Mouse (Mus musculus): Measurements from ENCODE around the gene Gss. TPM values are rescaled to one million over a fixed set of nuclear protein-coding genes. Genes with fewer than 3 reads are reported as not detected.

Gss gene
- total and polyA plus RNA-seq, 2 experiments from 2014 or later: 14.7 to 15.4 TPM

DNA sequence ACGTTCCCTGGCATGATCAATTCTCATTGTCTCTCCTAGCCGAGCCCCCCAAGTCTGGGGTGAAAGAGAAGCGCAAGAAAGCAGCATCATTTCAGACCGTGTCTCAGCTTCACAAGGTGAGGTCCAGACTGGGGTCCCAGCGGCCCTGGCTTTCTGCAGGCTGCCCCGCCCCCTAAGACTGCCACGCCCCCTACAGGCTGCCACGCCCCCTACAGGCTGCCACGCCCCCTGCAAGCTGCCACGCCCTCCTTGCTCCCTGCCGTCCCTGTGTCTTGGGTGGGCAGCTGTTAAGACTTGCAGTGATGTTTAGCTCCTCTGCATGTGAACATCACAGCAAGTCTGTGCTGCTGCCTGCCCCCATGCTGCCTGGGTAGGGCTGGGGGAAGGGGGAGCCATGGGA, 30.0 kb upstream of the Gss start:
- no peak overlapping the region for H3K4me2 ChIP-seq (ENCODE audit: low read depth, low read length)

DNA sequence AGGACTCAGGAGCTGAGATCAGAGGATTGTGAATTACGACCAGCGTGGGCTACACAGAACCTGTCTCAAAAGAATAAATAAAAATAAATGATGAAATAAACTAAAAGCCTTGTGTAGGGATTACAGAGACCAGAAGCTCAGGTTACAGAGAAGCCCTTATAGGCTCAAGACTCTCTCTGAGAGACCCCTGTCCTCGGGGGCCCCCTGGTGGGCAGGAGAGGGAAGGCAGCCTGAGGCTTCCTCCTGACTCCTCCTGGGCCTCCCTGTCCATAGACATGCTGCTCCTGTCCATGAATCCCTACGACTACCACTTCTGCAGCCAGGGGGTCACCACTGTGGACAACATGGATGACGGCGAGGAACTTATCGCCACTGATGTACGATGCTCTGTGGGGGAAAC, 27.2 kb upstream of the Gss start:
- no peaks in the 10 kb centered on the region for H3K36me3 ChIP-seq (ENCODE audit: insufficient read depth, low read length)
- no peaks in the 10 kb centered on the region for H3K27me3 ChIP-seq (ENCODE audit: insufficient read depth, low read length)
- no peak overlapping the region for H3K27ac ChIP-seq
- no peaks in the 10 kb centered on the region for H3K4me1 ChIP-seq (ENCODE audit: insufficient read depth, low read length)
- no peaks in the 10 kb centered on the region for H3K9me3 ChIP-seq (ENCODE audit: low read length)
- H3K4me3 ChIP-seq (ENCODE audit: low read length): no peak overlapping the region
- H3K9ac ChIP-seq (replicated peaks; ENCODE audit: low read length): no peak overlapping the region
- no peak overlapping the region for H3K4me2 ChIP-seq (ENCODE audit: low read depth, low read length)
- TF ChIP-seq CTCF (IDR thresholded peaks at IDR 0.05; ENCODE audit: low read depth): peak; percentile 88
- DNase-seq (ENCODE audit: low spot score): peak; percentile 75
- WGBS: 27% methylated on average over 8 of the region's 8 CpGs
- ATAC-seq: 0 out of 2 replicates have a peak, but pooled peaks have one; percentile 53

More for the DNA sequence above, 30.0 kb upstream of the Gss start:
- Histone ChIP-seq H3K27ac (no peak overlapping the region), H3K27me3 (ENCODE audit: insufficient read depth, low read length) (no peaks in the 10 kb centered on the region), H3K9ac (replicated peaks; ENCODE audit: low read length) (no peak overlapping the region), H3K36me3 (ENCODE audit: insufficient read depth, low read length) (no peaks in the 10 kb centered on the region), H3K4me3 (ENCODE audit: low read length) (no peak overlapping the region), H3K4me1 (ENCODE audit: insufficient read depth, low read length) (no peaks in the 10 kb centered on the region), H3K9me3 (ENCODE audit: low read length) (no peaks in the 10 kb centered on the region)
- no peak for ATAC-seq
- no peak for TF ChIP-seq CTCF (IDR thresholded peaks at IDR 0.05; ENCODE audit: low read depth)
- no peak for DNase-seq (ENCODE audit: low spot score)
- 30% methylated on average over 11 of the region's 11 CpGs for WGBS

- Histone ChIP-seq H3K4me1 (ENCODE audit: insufficient read depth, low read length) (peaks cover 8% of the 10 kb centered on the region), H3K27me3 (ENCODE audit: insufficient read depth, low read length) (no peaks in the 10 kb centered on the region), H3K9ac (replicated peaks; ENCODE audit: low read length) (no peak overlapping the region), H3K4me2 (ENCODE audit: low read depth, low read length) (no peak overlapping the region), H3K9me3 (ENCODE audit: low read length) (no peaks in the 10 kb centered on the region), H3K36me3 (ENCODE audit: insufficient read depth, low read length) (no peaks in the 10 kb centered on the region), H3K27ac (no peak overlapping the region), H3K4me3 (ENCODE audit: low read length) (no peak overlapping the region)
- ATAC-seq: no peak
- 61% methylated on average over 6 of the region's 6 CpGs for WGBS
- TF ChIP-seq CTCF (IDR thresholded peaks at IDR 0.05; ENCODE audit: low read depth): no peak
- no peak for DNase-seq (ENCODE audit: low spot score)
Measured at GRCm38 (mm10) chr2:155616971-155617370, 24.4 kb upstream of the Gss start.

- WGBS: 74% methylated on average over 8 of the region's 8 CpGs
- Histone ChIP-seq H3K36me3 (ENCODE audit: insufficient read depth, low read length) (no peaks in the 10 kb centered on the region), H3K27ac (no peak overlapping the region), H3K27me3 (ENCODE audit: insufficient read depth, low read length) (no peaks in the 10 kb centered on the region), H3K4me2 (ENCODE audit: low read depth, low read length) (peak overlapping the region; percentile 52), H3K4me1 (ENCODE audit: insufficient read depth, low read length) (peaks cover 8% of the 10 kb centered on the region), H3K4me3 (ENCODE audit: low read length) (no peak overlapping the region), H3K9me3 (ENCODE audit: low read length) (no peaks in the 10 kb centered on the region), H3K9ac (replicated peaks; ENCODE audit: low read length) (0 out of 2 replicates have a peak overlapping the region, but pooled peaks have one; percentile 21)
- ATAC-seq (no peak; the same call in 1 of the 2 replicates), DNase-seq (ENCODE audit: low spot score) (no peak)
- TF ChIP-seq CTCF (IDR thresholded peaks at IDR 0.05; ENCODE audit: low read depth): no peak
Measured at GRCm38 (mm10) chr2:155613953-155614352, 21.3 kb upstream of the Gss start.

- DNase-seq (ENCODE audit: low spot score) (peak; percentile 70), ATAC-seq (peak; percentile 90)
- H3K4me3 ChIP-seq (ENCODE audit: low read length): peak overlapping the region; percentile 25
- peaks cover 8% of the 10 kb centered on the region for H3K4me1 ChIP-seq (ENCODE audit: insufficient read depth, low read length)
- no peak overlapping the region for H3K27ac ChIP-seq
- no peak for TF ChIP-seq CTCF (IDR thresholded peaks at IDR 0.05; ENCODE audit: low read depth)
- H3K27me3 ChIP-seq (ENCODE audit: insufficient read depth, low read length): no peaks in the 10 kb centered on the region
- peak overlapping the region; percentile 52 for H3K4me2 ChIP-seq (ENCODE audit: low read depth, low read length)
- WGBS: 5% methylated on average over 20 of the region's 20 CpGs
- no peaks in the 10 kb centered on the region for H3K9me3 ChIP-seq (ENCODE audit: low read length)
- H3K9ac ChIP-seq (replicated peaks; ENCODE audit: low read length): peak overlapping the region; percentile 21; the same call in 1 of the 2 replicates
- H3K36me3 ChIP-seq (ENCODE audit: insufficient read depth, low read length): no peaks in the 10 kb centered on the region
Measured at GRCm38 (mm10) chr2:155613326-155613755, 20.7 kb upstream of the Gss start.

- H3K4me3 ChIP-seq (ENCODE audit: low read length): no peak overlapping the region
- DNase-seq (ENCODE audit: low spot score) (no peak), ATAC-seq (no peak)
- H3K4me1 ChIP-seq (ENCODE audit: insufficient read depth, low read length): peaks cover 8% of the 10 kb centered on the region
- no peak overlapping the region for H3K27ac ChIP-seq
- H3K9me3 ChIP-seq (ENCODE audit: low read length): no peaks in the 10 kb centered on the region
- no peak overlapping the region for H3K4me2 ChIP-seq (ENCODE audit: low read depth, low read length)
- TF ChIP-seq CTCF (IDR thresholded peaks at IDR 0.05; ENCODE audit: low read depth): no peak
- no peaks in the 10 kb centered on the region for H3K27me3 ChIP-seq (ENCODE audit: insufficient read depth, low read length)
- WGBS: 86% methylated on average over 9 of the region's 9 CpGs
- no peak overlapping the region for H3K9ac ChIP-seq (replicated peaks; ENCODE audit: low read length)
- no peaks in the 10 kb centered on the region for H3K36me3 ChIP-seq (ENCODE audit: insufficient read depth, low read length)
Measured at GRCm38 (mm10) chr2:155611834-155612550, 19.4 kb upstream of the Gss start.

DNA sequence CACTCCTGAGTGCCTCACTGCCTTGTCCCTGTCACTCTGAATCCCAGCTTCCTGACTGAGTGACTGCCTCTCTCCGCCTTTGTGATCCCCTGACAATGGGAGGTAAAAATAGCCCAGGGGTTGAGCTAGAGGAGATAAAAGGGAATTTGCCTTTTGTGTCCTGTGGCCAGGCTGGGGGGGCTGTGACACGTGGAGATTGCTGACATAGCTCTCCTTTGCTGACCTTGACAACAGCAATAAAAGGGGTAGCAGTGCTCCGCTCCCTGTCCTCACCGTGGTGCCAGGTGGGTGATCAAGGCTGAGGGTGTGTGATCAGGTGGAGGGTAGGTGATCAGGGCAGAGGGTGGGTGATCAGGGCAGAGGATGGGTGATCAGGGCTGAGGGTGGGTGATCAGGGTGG, 18.4 kb upstream of the Gss start, which contains the start of gene Myh7b:
Myh7b (plus strand) TSS at position 235 of the 400 bp plus-strand sequence.
- Histone ChIP-seq H3K9ac (replicated peaks; ENCODE audit: low read length) (no peak within 1 kb of the TSS), H3K36me3 (ENCODE audit: insufficient read depth, low read length) (no peaks in the 10 kb centered on the region), H3K4me2 (ENCODE audit: low read depth, low read length) (no peak within 1 kb of the TSS), H3K27me3 (ENCODE audit: insufficient read depth, low read length) (no peaks in the 10 kb centered on the region), H3K27ac (no peak within 1 kb of the TSS), H3K4me3 (ENCODE audit: low read length) (no peak within 1 kb of the TSS), H3K9me3 (ENCODE audit: low read length) (no peaks in the 10 kb centered on the region), H3K4me1 (ENCODE audit: insufficient read depth, low read length) (peaks cover 8% of the 10 kb centered on the region)
- no peak for TF ChIP-seq CTCF (IDR thresholded peaks at IDR 0.05; ENCODE audit: low read depth)
- 44% methylated on average over 4 of the region's 4 CpGs for WGBS
- no peak for ATAC-seq
- no peak for DNase-seq (ENCODE audit: low spot score)
